Mouse (Mus musculus) hindbrain, embryonic 14.5 days (tissue): ENCODE measurements around the gene Usp19. TPM values are rescaled to one million over a fixed set of nuclear protein-coding genes. Genes with fewer than 3 reads are reported as not detected.

Experiments used
- ATAC-seq: fragments of 200-750 bp; cut with Nextera tagmentation; 2 replicates; pipeline ENCODE4 v1.8.0; 2017; ENCODE audit warnings: moderate number of reproducible peaks, mild to moderate bottlenecking, moderate TSS enrichment, moderate library complexity; ENCODE audit not compliant: low FRiP score
- DNase-seq: peaks from one replicate; pipeline ENCODE4 v3.0.0-alpha.2; 2015; ENCODE audit warnings: low spot score
- H3K27ac ChIP-seq: fragments of 300-500 bp; sonication (generic); 2 replicates; pipeline ENCODE4 v1.5.1; 2014; ENCODE audit warnings: mild to moderate bottlenecking, moderate library complexity
- H3K27me3 ChIP-seq: fragments of 300-500 bp; sonication (generic); 2 replicates; pipeline ENCODE4 v1.6.1; 2014; ENCODE audit warnings: mild to moderate bottlenecking, low read length, mixed read lengths; ENCODE audit not compliant: control insufficient read depth, insufficient read depth
- H3K36me3 ChIP-seq: fragments of 300-500 bp; sonication (generic); replicated peaks from 2 replicates; pipeline ENCODE4 v1.6.1; 2014; ENCODE audit not compliant: control insufficient read depth, insufficient read depth
- H3K4me1 ChIP-seq: fragments of 300-500 bp; sonication (generic); replicated peaks from 2 replicates; pipeline ENCODE4 v1.6.1; 2014; ENCODE audit warnings: antibody characterized with exemption, low read length, mixed read lengths; ENCODE audit not compliant: control insufficient read depth, insufficient read depth
- H3K4me2 ChIP-seq: fragments of 300-500 bp; sonication (generic); replicated peaks from 2 replicates; pipeline ENCODE4 v1.6.1; 2014; ENCODE audit warnings: mild to moderate bottlenecking, moderate library complexity
- H3K4me3 ChIP-seq: fragments of 300-500 bp; sonication (generic); replicated peaks from 2 replicates; pipeline ENCODE4 v1.5.1; 2014; ENCODE audit warnings: mild to moderate bottlenecking, low read length
- H3K9ac ChIP-seq: fragments of 300-500 bp; sonication (generic); 2 replicates; pipeline ENCODE4 v1.6.1; 2014
- H3K9me3 ChIP-seq: fragments of 300-500 bp; sonication (generic); 2 replicates; pipeline ENCODE4 v1.6.1; 2016; ENCODE audit warnings: low read length; ENCODE audit not compliant: control insufficient read depth
- WGBS: fragments of 180-500 bp; shearing (Covaris S2); extraction: QIAGEN DNeasy Blood & Tissue Kit; methylation state at CpG from one replicate; pipeline ENCODE4 v1.1.7; 2014; 5-methylcytosine and 5-hydroxymethylcytosine counted together
- polyA plus RNA-seq: library from polyadenylated mRNA; unstranded; fragments of >200 nt; fragmentation: Nextera tagmentation; extraction: Ambion mirVana; gene quantifications from 2 replicates; pipeline ENCODE4 v1.2.1, GENCODE M21; 2014

Usp19 gene
- polyA plus RNA-seq, 1 experiment from 2014 or later = 69.7 TPM

GRCm38 (mm10) chr9:108530954-108531353, 40.6 kb downstream of the Usp19 start:
- Histone ChIP-seq H3K36me3 (peaks cover 77% of the 10 kb centered on the region), H3K4me2 (no peak overlapping the region), H3K9ac (no peak overlapping the region), H3K4me1 (no peaks in the 10 kb centered on the region), H3K27ac (no peak overlapping the region), H3K27me3 (no peaks in the 10 kb centered on the region), H3K9me3 (no peaks in the 10 kb centered on the region), H3K4me3 (no peak overlapping the region)
- WGBS = 89% methylated on average over 1 of the region's 1 CpGs
- ATAC-seq = no peak
- DNase-seq = no peak

- Histone ChIP-seq H3K4me1 (no peaks in the 10 kb centered on the region), H3K9me3 (no peaks in the 10 kb centered on the region), H3K36me3 (peaks cover 82% of the 10 kb centered on the region), H3K9ac (no peak overlapping the region), H3K27me3 (no peaks in the 10 kb centered on the region), H3K4me3 (no peak overlapping the region), H3K4me2 (no peak overlapping the region), H3K27ac (no peak overlapping the region)
- ATAC-seq (no peak), DNase-seq (no peak)
- 97% methylated on average over 1 of the region's 1 CpGs for WGBS
These were observed 41.1 kb downstream of the Usp19 start for GRCm38 (mm10) chr9:108531496-108531895.

- Histone ChIP-seq H3K36me3 (peaks cover 99% of the 10 kb centered on the region), H3K4me2 (no peak overlapping the region), H3K4me3 (no peak overlapping the region), H3K4me1 (no peaks in the 10 kb centered on the region), H3K27me3 (no peaks in the 10 kb centered on the region), H3K27ac (no peak overlapping the region), H3K9ac (no peak overlapping the region), H3K9me3 (no peaks in the 10 kb centered on the region)
- DNase-seq = no peak
- no peak for ATAC-seq
These were observed 50.4 kb downstream of the Usp19 start for GRCm38 (mm10) chr9:108540846-108541245.

GRCm38 (mm10) chr9:108545986-108546385, 55.6 kb downstream of the Usp19 start:
- Histone ChIP-seq H3K4me2 (no peak overlapping the region), H3K27me3 (no peaks in the 10 kb centered on the region), H3K36me3 (peaks cover 93% of the 10 kb centered on the region), H3K4me3 (no peak overlapping the region), H3K27ac (no peak overlapping the region), H3K9me3 (no peaks in the 10 kb centered on the region), H3K4me1 (no peaks in the 10 kb centered on the region), H3K9ac (no peak overlapping the region)
- DNase-seq (no peak), ATAC-seq (no peak)
- 97% methylated on average over 3 of the region's 3 CpGs for WGBS

GRCm38 (mm10) chr9:108546875-108547274, 56.5 kb downstream of the Usp19 start:
- H3K4me3 ChIP-seq = no peak overlapping the region
- no peak for DNase-seq
- no peak overlapping the region for H3K27ac ChIP-seq
- H3K36me3 ChIP-seq = peaks cover 86% of the 10 kb centered on the region
- no peak overlapping the region for H3K4me2 ChIP-seq
- H3K9ac ChIP-seq = no peak overlapping the region
- H3K4me1 ChIP-seq = no peaks in the 10 kb centered on the region
- H3K27me3 ChIP-seq = no peaks in the 10 kb centered on the region
- ATAC-seq = no peak
- WGBS = 97% methylated on average over 1 of the region's 1 CpGs
- H3K9me3 ChIP-seq = no peaks in the 10 kb centered on the region

Other genes starting within 250 kb of the Usp19 start
- 76.7 and 83.0 TPM in 2 replicates for gene Dag1, start 226.6 kb upstream of the Usp19 start, polyA plus RNA-seq
- 136 and 137 TPM in 2 replicates for gene Nicn1, start 200.2 kb upstream of the Usp19 start, polyA plus RNA-seq
- gene Amt, start 193.7 kb upstream of the Usp19 start, polyA plus RNA-seq = 18.6 and 24.4 TPM in 2 replicates
- gene Rhoa, start 184.5 kb upstream of the Usp19 start, polyA plus RNA-seq = 206 and 214 TPM in 2 replicates
- gene Tcta, start 184.4 kb upstream of the Usp19 start, polyA plus RNA-seq = 49.5 and 59.9 TPM in 2 replicates
- gene Gpx1, start 151.7 kb upstream of the Usp19 start, polyA plus RNA-seq = 462 and 488 TPM in 2 replicates
- gene Usp4, start 142.7 kb upstream of the Usp19 start, polyA plus RNA-seq = 127 TPM in 2 replicates
- gene 1700102P08Rik, start 97.8 kb upstream of the Usp19 start, polyA plus RNA-seq = 1.7 and 2.2 TPM in 2 replicates
- 1.6 TPM in 2 replicates for gene Ccdc36, start 62.1 kb upstream of the Usp19 start, polyA plus RNA-seq
- not detected in 2 replicates for gene BC048562, start 54.1 kb upstream of the Usp19 start, polyA plus RNA-seq
- 44.9 and 51.4 TPM in 2 replicates for gene Ccdc71, start 30.1 kb upstream of the Usp19 start, polyA plus RNA-seq
- gene Klhdc8b, start 29.0 kb upstream of the Usp19 start, polyA plus RNA-seq = 52.8 and 57.2 TPM in 2 replicates
- 18.9 and 19.4 TPM in 2 replicates for gene Lamb2, start 10.9 kb upstream of the Usp19 start, polyA plus RNA-seq
- 61.6 and 66.6 TPM in 2 replicates for gene Qars, start 17.1 kb downstream of the Usp19 start, polyA plus RNA-seq
- 119 and 128 TPM in 2 replicates for gene Qrich1, start 26.2 kb downstream of the Usp19 start, polyA plus RNA-seq
- gene Impdh2, start 69.7 kb downstream of the Usp19 start, polyA plus RNA-seq = 107 and 110 TPM in 2 replicates
- 80.9 and 93.2 TPM in 2 replicates for gene Ndufaf3, start 76.8 kb downstream of the Usp19 start, polyA plus RNA-seq
- gene Dalrd3, start 79.3 kb downstream of the Usp19 start, polyA plus RNA-seq = 241 and 242 TPM in 2 replicates
- gene Wdr6, start 88.1 kb downstream of the Usp19 start, polyA plus RNA-seq = 240 and 242 TPM in 2 replicates
- 29.7 and 33.2 TPM in 2 replicates for gene P4htm, start 107.1 kb downstream of the Usp19 start, polyA plus RNA-seq
- gene Arih2, start 158.8 kb downstream of the Usp19 start, polyA plus RNA-seq = 37.7 and 44.0 TPM in 2 replicates
- 25.6 and 31.4 TPM in 2 replicates for gene Slc25a20, start 171.5 kb downstream of the Usp19 start, polyA plus RNA-seq
- gene Prkar2a, start 198.7 kb downstream of the Usp19 start, polyA plus RNA-seq = 70.8 and 82.7 TPM in 2 replicates